Mouse (Mus musculus) kidney, adult 2 months (tissue): ENCODE results near the gene Chek2. TPM values are rescaled to one million over a fixed set of nuclear protein-coding genes. Genes with fewer than 3 reads are reported as not detected.
"Not testable (repeated sequence)": the region's sequence is repeated elsewhere in the genome, so short reads cannot be mapped to it uniquely, and the experiment has no call there.

Experiments used
- DNase-seq: peaks from one replicate; pipeline ENCODE4 v3.0.0; 2021
- H3K27ac ChIP-seq: fragments of 200-500 bp; 2 replicates; pipeline ENCODE4 v1.5.1; 2012; ENCODE audit warnings: low read depth, low read length, control low read depth, inconsistent platforms; ENCODE audit not compliant: insufficient read depth
- H3K27me3 ChIP-seq: fragments of 200-500 bp; replicated peaks from 2 replicates; pipeline ENCODE4 v1.6.1; 2012; ENCODE audit warnings: mild to moderate bottlenecking, moderate library complexity, low read length, inconsistent platforms; ENCODE audit not compliant: control insufficient read depth, insufficient read depth
- H3K36me3 ChIP-seq: fragments of 200-500 bp; 2 replicates; pipeline ENCODE4 v1.6.1; 2012; ENCODE audit warnings: mild to moderate bottlenecking, moderate library complexity, low read length, inconsistent platforms; ENCODE audit not compliant: control insufficient read depth, insufficient read depth
- H3K4me1 ChIP-seq: fragments of 200-500 bp; 2 replicates; pipeline ENCODE4 v1.6.1; 2011; ENCODE audit warnings: low read length; ENCODE audit not compliant: control insufficient read depth, insufficient read depth
- H3K4me3 ChIP-seq: fragments of 200-500 bp; 2 replicates; pipeline ENCODE4 v1.5.1; 2011; ENCODE audit warnings: mild to moderate bottlenecking, low read depth, low read length, control low read depth; ENCODE audit not compliant: insufficient read depth
- CTCF ChIP-seq: fragments of 200-500 bp; conservative IDR thresholded peaks from 2 replicates; pipeline ENCODE4 v1.5.1; 2011; ENCODE audit warnings: low read depth, mild to moderate bottlenecking, control low read depth, low read length, moderate library complexity, mixed read lengths; ENCODE audit not compliant: insufficient read depth, insufficient read length
- POLR2A ChIP-seq: fragments of 200-500 bp; IDR thresholded peaks from one replicate; pipeline ENCODE4 v1.6.1; 2011; ENCODE audit warnings: low read depth, low read length, control low read depth
- WGBS: fragments of 180-500 bp; shearing (Covaris S2); methylation state at CpG from one replicate; pipeline ENCODE4 v1.1.7; 2018; 5-methylcytosine and 5-hydroxymethylcytosine counted together
- polyA plus RNA-seq: library from polyadenylated mRNA; depleted of rRNA; stranded (reverse); fragments of >200 nt; gene quantifications from 2 replicates; pipeline ENCODE4 v1.2.3, GENCODE M21; 2012

Gene Chek2
- polyA plus RNA-seq, 1 experiment, result 4.5 TPM

DNA sequence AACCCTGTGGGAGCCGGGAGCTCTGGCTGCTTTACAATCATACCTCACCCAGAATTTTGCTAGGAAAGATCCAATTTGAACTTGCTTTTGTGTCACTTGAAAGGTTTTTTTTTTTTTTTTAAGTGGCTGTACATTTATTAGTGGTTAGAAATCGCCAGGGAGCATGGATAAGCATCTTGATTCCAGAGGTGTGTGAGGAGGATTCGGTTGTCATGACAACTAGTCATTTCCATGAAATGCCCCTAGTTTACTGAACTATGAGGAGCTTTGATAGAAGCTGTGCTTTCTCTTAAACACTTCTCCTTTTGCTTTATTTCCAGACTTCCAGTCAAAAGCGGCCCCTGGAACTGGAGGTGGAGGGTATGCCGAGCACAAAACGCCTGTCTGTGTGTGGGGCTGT, 33.4 kb downstream of the Chek2 start:
- Histone ChIP-seq H3K36me3 (no peaks in the 10 kb centered on the region), H3K4me3 (no peak overlapping the region), H3K27me3 (no peaks in the 10 kb centered on the region), H3K4me1 (no peaks in the 10 kb centered on the region), H3K27ac (no peak overlapping the region)
- TF ChIP-seq POLR2A, result no peak
- TF ChIP-seq CTCF, result no peak
- DNase-seq, result no peak
- WGBS, result 97% methylated on average over 6 of the region's 6 CpGs

GRCm38 (mm10) chr5:110874711-110875110, 34.9 kb downstream of the Chek2 start:
- Histone ChIP-seq H3K36me3 (no peaks in the 10 kb centered on the region), H3K4me1 (no peaks in the 10 kb centered on the region; the same call in 1 of the 2 replicates), H3K27me3 (no peaks in the 10 kb centered on the region), H3K4me3 (no peak overlapping the region), H3K27ac (no peak overlapping the region)
- no peak for TF ChIP-seq POLR2A
- no peak for TF ChIP-seq CTCF
- DNase-seq, result peak; percentile 6

DNA sequence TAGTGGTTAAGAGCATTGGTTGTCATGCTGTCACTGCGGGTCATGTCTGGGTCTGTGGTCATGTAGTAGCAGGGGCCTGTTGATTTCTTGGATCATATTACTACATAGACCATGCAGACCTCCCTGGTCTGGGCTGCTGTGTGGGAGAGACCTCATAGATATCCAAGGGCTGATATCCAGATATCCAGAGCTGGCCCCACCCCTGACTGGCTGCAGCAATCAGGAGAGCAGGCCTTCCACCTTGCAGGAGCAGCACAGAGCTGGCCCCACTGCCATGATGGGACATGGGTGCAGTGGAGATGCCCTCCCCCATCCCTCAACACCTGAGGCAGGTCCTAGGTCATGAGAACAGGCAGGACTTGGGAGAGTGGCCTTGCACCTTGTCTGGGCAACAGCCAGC, 35.5 kb downstream of the Chek2 start:
- no peak overlapping the region for H3K27ac ChIP-seq
- H3K4me3 ChIP-seq, result no peak overlapping the region
- no peaks in the 10 kb centered on the region for H3K36me3 ChIP-seq
- no peak for DNase-seq
- no peak for TF ChIP-seq POLR2A
- no peak for TF ChIP-seq CTCF
- no peaks in the 10 kb centered on the region for H3K27me3 ChIP-seq
- 77% methylated on average over 1 of the region's 1 CpGs for WGBS
- no peaks in the 10 kb centered on the region; the same call in 1 of the 2 replicates for H3K4me1 ChIP-seq

DNA sequence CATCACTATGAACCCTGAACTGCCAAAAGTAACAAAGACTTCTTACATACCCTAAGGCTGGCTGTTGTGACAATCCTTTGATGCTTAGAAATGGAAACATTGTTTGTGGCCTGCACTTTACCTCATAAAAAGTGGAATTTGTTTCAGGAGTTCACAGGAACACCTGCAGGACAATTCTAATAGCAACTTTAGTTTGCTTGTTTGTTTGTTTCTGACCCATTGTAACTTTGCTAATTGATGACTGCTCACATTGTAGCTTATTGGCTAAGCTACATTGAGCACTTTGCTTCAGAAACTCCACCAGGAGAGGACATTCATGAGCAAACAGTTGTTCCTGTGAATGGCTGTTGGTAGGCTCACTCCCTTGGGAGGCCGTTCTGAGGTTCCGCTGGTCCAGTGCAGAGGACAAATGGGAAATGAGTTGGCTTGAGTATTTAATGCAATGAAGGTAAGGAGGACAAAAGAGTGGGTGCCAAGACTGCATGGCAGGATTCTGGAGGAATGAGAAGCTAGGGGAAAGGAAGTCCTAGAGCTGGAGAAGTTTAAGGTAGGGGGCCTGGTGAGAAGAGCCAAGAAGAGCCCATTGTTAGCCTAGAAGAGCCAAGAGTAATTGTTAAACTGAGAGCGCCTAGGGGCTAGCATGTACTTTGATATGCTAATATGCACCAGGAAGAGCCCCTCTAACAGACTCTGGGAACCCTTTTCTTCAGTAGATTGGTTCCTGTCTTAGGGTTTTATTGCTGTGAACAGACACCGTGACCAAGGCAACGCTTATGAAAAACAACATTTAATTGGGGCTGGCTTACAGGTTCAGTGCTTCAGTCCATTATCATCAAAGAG, 38.1 kb downstream of the Chek2 start:
- Histone ChIP-seq H3K27ac (no peak overlapping the region), H3K36me3 (no peaks in the 10 kb centered on the region), H3K27me3 (no peaks in the 10 kb centered on the region), H3K4me3 (no peak overlapping the region), H3K4me1 (no peaks in the 10 kb centered on the region; the same call in 1 of the 2 replicates)
- TF ChIP-seq CTCF (no peak), POLR2A (no peak)
- WGBS, result 80% methylated on average over 5 of the region's 5 CpGs
- no peak for DNase-seq

- not testable (repeated sequence) for H3K36me3 ChIP-seq, H3K27ac ChIP-seq, H3K27me3 ChIP-seq, DNase-seq, H3K4me1 ChIP-seq, H3K4me3 ChIP-seq
- 94% methylated on average over 1 of the region's 1 CpGs for WGBS
Observed at GRCm38 (mm10) chr5:110878526-110878925, 38.7 kb downstream of the Chek2 start.

DNA sequence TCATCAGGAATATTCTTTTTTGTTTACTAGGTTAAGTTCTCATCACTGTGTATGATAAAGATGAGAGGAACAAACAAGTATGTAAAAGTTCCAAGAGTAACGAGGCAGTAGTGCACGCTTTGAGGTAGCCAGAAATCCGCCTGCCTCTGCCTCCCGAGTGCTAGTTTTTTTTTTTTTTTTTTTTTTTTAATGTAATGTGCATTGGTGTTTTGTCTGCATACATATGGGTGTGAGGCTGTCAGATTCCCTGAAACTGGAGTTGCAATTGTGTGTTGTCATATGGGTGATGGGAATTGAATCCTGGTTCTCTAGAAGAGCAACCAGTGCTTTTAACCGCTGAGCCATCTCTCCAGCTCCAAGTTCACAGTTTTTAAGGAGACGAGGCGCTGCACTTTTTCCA, 39.3 kb downstream of the Chek2 start:
- TF ChIP-seq POLR2A (no peak), CTCF (no peak)
- H3K36me3 ChIP-seq, result no peaks in the 10 kb centered on the region
- no peaks in the 10 kb centered on the region; the same call in 1 of the 2 replicates for H3K4me1 ChIP-seq
- 70% methylated on average over 7 of the region's 7 CpGs for WGBS
- peak overlapping the region; percentile 92 for H3K4me3 ChIP-seq
- DNase-seq, result no peak
- H3K27me3 ChIP-seq, result no peaks in the 10 kb centered on the region
- no peak overlapping the region for H3K27ac ChIP-seq

GRCm38 (mm10) chr5:110879584-110880374, 40.0 kb downstream of the Chek2 start, which contains the start of gene Ttc28:
Gene Ttc28 (plus strand): TSS chr5:110879803.
- TF ChIP-seq POLR2A (no peak), CTCF (no peak)
- Histone ChIP-seq H3K27me3 (no peaks in the 10 kb centered on the region), H3K4me3 (peak within 1 kb of the TSS; percentile 92), H3K4me1 (no peaks in the 10 kb centered on the region; the same call in 1 of the 2 replicates), H3K36me3 (no peaks in the 10 kb centered on the region), H3K27ac (0 out of 2 replicates have a peak within 1 kb of the TSS, but pooled peaks have one; percentile 30)
- DNase-seq, result peak; percentile 88
- WGBS, result 1% methylated on average over 100 of the region's 101 CpGs
